Comparison of ENCODE assay signal across 8 mouse cellular contexts in genomic region chr16:30058974-30059717, GRCm38 (mm10). TPM values are rescaled to one million over a fixed set of nuclear protein-coding genes. Genes with fewer than 3 reads are reported as not detected.
DNase-seq lines count a peak whose midpoint lies in the region; ATAC-seq and TF ChIP-seq lines count a peak whose summit lies in the region.
"Had no signal": no experiment of that assay in that cellular context is flagged by ENCODE, and none has a peak within 500 bp of the region (broad histone marks: within the 10 kb centered on the region; RNA-seq: fewer than 3 reads in every experiment).

No protein-coding gene starts in this region.

- TF ChIP-seq CTCF in E14TG2a.4 (conservative IDR thresholded peaks at IDR 0.05; ENCODE audit: low read length) (no peak), Patski (IDR thresholded peaks at IDR 0.05) (no peak)
- TF ChIP-seq CTCF in hindbrain, postnatal 0 days (IDR thresholded peaks at IDR 0.05; ENCODE audit: low read depth) = no peak

- ATAC-seq in Patski = peak; percentile 20
- no peak for ATAC-seq in hindbrain, postnatal 0 days

- no peaks in the 10 kb centered on the region for H3K9me3 ChIP-seq in E14TG2a.4 (ENCODE audit: low read length)
- H3K9me3 ChIP-seq in hindbrain, postnatal 0 days (ENCODE audit: low read length) = no peaks in the 10 kb centered on the region
- H3K9me3 ChIP-seq: liver, embryonic 13.5 days had no signal

- intact Hi-C loops in left cerebral cortex, postnatal 36 days (cut with DNase I) = no loop called here

- H3K4me1 ChIP-seq in E14TG2a.4 (replicated peaks; ENCODE audit: low read depth, low read length) = peaks cover 73% of the 10 kb centered on the region
- H3K4me1 ChIP-seq in hindbrain, postnatal 0 days (ENCODE audit: insufficient read depth, low read length) = peaks cover 7% of the 10 kb centered on the region; the same call in 1 of the 2 replicates

- H3K27ac ChIP-seq in hindbrain, postnatal 0 days = no peak overlapping the region
- H3K27ac ChIP-seq: liver, embryonic 13.5 days had no signal

- CTCF ChIA-PET in Patski (lab: Charles Lee) = interaction anchor here (1.4 kb wide), 1 partner anchor 26 kb away, joined by 3 read pairs; no protein-coding TSS in a partner anchor

- H3K4me2 ChIP-seq in hindbrain, postnatal 0 days (ENCODE audit: low read depth, low read length) = no peak overlapping the region
- H3K4me2 ChIP-seq: liver, embryonic 13.5 days had no signal

- POLR2A ChIA-PET in Patski (lab: Charles Lee) = interaction anchor here (0.6 to 1.1 kb wide), 2 partner anchors 316 to 328 kb away, joined by 3 to 4 read pairs; no protein-coding TSS in a partner anchor

- in situ Hi-C loops in Patski (cut with MboI; ENCODE audit: low pct_unique_long_range_greater_than_20kb) = no loop called here

- H3K27me3 ChIP-seq in E14TG2a.4 (ENCODE audit: insufficient read depth, low read length) (no peaks in the 10 kb centered on the region), Patski (no peaks in the 10 kb centered on the region)
- no peaks in the 10 kb centered on the region; the same call in none of the 2 replicates for H3K27me3 ChIP-seq in hindbrain, postnatal 0 days (ENCODE audit: insufficient read depth, low read length)

- H3K9ac ChIP-seq in hindbrain, postnatal 0 days (replicated peaks; ENCODE audit: low read length) = no peak overlapping the region
- H3K9ac ChIP-seq: liver, embryonic 13.5 days had no signal

- H3K4me3 ChIP-seq in E14TG2a.4 (replicated peaks; ENCODE audit: low read length) = peak overlapping the region; percentile 30
- H3K4me3 ChIP-seq in hindbrain, postnatal 0 days (ENCODE audit: low read length) = no peak overlapping the region
- H3K4me3 ChIP-seq: liver, embryonic 13.5 days had no signal

- no peaks in the 10 kb centered on the region for H3K36me3 ChIP-seq in E14TG2a.4 (ENCODE audit: insufficient read depth, low read length)
- no peaks in the 10 kb centered on the region for H3K36me3 ChIP-seq in hindbrain, postnatal 0 days (ENCODE audit: insufficient read depth, low read length)
- H3K36me3 ChIP-seq: liver, embryonic 13.5 days had no signal

- DNase-seq in Patski (ENCODE audit: low read depth, low spot score) = no peak
- peak; percentile 27 to 37 for DNase-seq in frontal cortex, postnatal 14 days (ENCODE audit: low spot score in 2 of 2)
- DNase-seq in hindbrain, postnatal 0 days (ENCODE audit: low spot score) = peak; percentile 72
- peak; percentile 32 to 34 for DNase-seq in left cerebral cortex, postnatal 36 days (ENCODE audit: low spot score in 2 of 2)
- DNase-seq in right cerebral cortex, postnatal 10 days (ENCODE audit: low spot score in 2 of 2) = peak; percentile 70 to 81
- DNase-seq in spleen, postnatal 14 days (ENCODE audit: low spot score in 2 of 2) = no peak
- DNase-seq: liver, embryonic 13.5 days had no signal

- 17% methylated on average over 9 of the region's 9 CpGs for WGBS in hindbrain, postnatal 0 days

RNA-seq across cellular contexts. Expression of gene Hes1, which starts 5.0 kb away (rescaled TPM):
- 187 TPM for polyA plus RNA-seq in Patski (2021)
- 9.2 and 19.8 TPM in 2 replicates for total RNA-seq in hindbrain, postnatal 0 days (2014; rRNA removed)
- 10.6 and 12.5 TPM in 2 replicates for polyA plus RNA-seq in hindbrain, postnatal 0 days (2015; fragmentation: Nextera tagmentation; extraction: Ambion mirVana)
- total RNA-seq in left cerebral cortex, postnatal 36 days (2021) = 10 to 100 TPM; 18.1 to 18.3 TPM

Comparison
In these comparisons a context has a peak if more than half of its experiments do, and no peak if none do; other contexts are left out.
1. DNase-seq: peak in frontal cortex, postnatal 14 days (2 of 2), hindbrain, postnatal 0 days (single experiment), left cerebral cortex, postnatal 36 days (2 of 2) and right cerebral cortex, postnatal 10 days (2 of 2); none in Patski (single experiment) and spleen, postnatal 14 days (0 of 2).